Mouse (Mus musculus) heart, embryonic 15.5 days (tissue): ENCODE measurements around the gene Sgk1. TPM values are rescaled to one million over a fixed set of nuclear protein-coding genes. Genes with fewer than 3 reads are reported as not detected.
A peak's percentile ranks its signal among the peaks of the same experiment; 100 is the strongest.

Experiments used
- ATAC-seq: fragments of 200-750 bp; cut with Nextera tagmentation; replicated peaks from 2 replicates; pipeline ENCODE4 v1.8.0; 2017; ENCODE audit warnings: low read depth, moderate TSS enrichment; ENCODE audit not compliant: insufficient number of reproducible peaks, insufficient read depth, low FRiP score
- H3K27ac ChIP-seq: fragments of 300-500 bp; sonication (generic); 2 replicates; pipeline ENCODE4 v1.5.1; 2015; ENCODE audit warnings: mild to moderate bottlenecking, inconsistent platforms
- H3K27me3 ChIP-seq: fragments of 300-500 bp; sonication (generic); 2 replicates; pipeline ENCODE4 v1.6.1; 2015; ENCODE audit warnings: inconsistent platforms
- H3K36me3 ChIP-seq: fragments of 300-500 bp; sonication (generic); 2 replicates; pipeline ENCODE4 v1.6.1; 2015; ENCODE audit warnings: mild to moderate bottlenecking, inconsistent platforms
- H3K4me1 ChIP-seq: fragments of 300-500 bp; sonication (generic); replicated peaks from 2 replicates; pipeline ENCODE4 v1.6.1; 2015; ENCODE audit warnings: inconsistent platforms
- H3K4me2 ChIP-seq: fragments of 300-500 bp; sonication (generic); 2 replicates; pipeline ENCODE4 v1.6.1; 2015; ENCODE audit warnings: inconsistent platforms, mild to moderate bottlenecking, moderate library complexity
- H3K4me3 ChIP-seq: fragments of 300-500 bp; sonication (generic); 2 replicates; pipeline ENCODE4 v1.5.1; 2015; ENCODE audit warnings: mild to moderate bottlenecking, inconsistent platforms
- H3K9ac ChIP-seq: fragments of 300-500 bp; sonication (generic); 2 replicates; pipeline ENCODE4 v1.6.1; 2015; ENCODE audit warnings: mild to moderate bottlenecking, inconsistent platforms
- H3K9me3 ChIP-seq: fragments of 300-500 bp; sonication (generic); replicated peaks from 2 replicates; pipeline ENCODE4 v1.6.1; 2016; ENCODE audit warnings: inconsistent platforms
- WGBS: fragments of 180-500 bp; shearing (Covaris S2); methylation state at CpG from one replicate; pipeline ENCODE4 v1.1.7; 2015; ENCODE audit warnings: mixed read lengths; 5-methylcytosine and 5-hydroxymethylcytosine counted together
- polyA plus RNA-seq: library from polyadenylated mRNA; unstranded; fragments of >200 nt; fragmentation: Nextera tagmentation; extraction: Ambion mirVana; gene quantifications from 2 replicates; pipeline ENCODE4 v1.2.1, GENCODE M21; 2015

Sgk1 gene
- polyA plus RNA-seq, 1 experiment from 2014 or later: 29.8 TPM

- Histone ChIP-seq H3K27ac (no peak overlapping the region), H3K9ac (no peak overlapping the region), H3K27me3 (no peaks in the 10 kb centered on the region), H3K4me1 (peaks cover 7% of the 10 kb centered on the region), H3K4me3 (no peak overlapping the region), H3K9me3 (no peaks in the 10 kb centered on the region), H3K36me3 (no peaks in the 10 kb centered on the region), H3K4me2 (peak overlapping the region; percentile 46)
- 43% methylated on average over 12 of the region's 12 CpGs for WGBS
- ATAC-seq: no peak
Measured at GRCm38 (mm10) chr10:21936513-21937221, 54.7 kb downstream of the Sgk1 start.

DNA sequence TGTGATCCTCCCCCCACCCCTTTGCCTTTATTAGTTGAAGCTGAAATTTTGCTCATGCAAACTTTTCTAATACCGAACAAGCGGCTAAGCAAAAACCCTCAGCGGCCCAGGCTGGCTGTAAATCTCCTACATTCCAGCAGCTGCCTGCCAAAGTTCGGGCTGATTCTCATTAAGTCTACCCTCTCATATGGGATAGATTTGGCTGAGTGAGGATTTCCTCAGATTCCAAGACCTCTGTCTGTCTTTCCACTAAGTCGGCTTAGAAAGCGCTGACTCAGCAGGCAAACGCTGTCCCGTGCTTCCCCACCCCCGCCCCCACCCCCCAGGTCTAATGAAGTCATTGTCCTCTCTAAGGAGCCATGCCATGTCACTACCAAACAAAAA lies 55.2 kb downstream of the Sgk1 start:
- H3K27ac ChIP-seq: no peak overlapping the region
- H3K9ac ChIP-seq: no peak overlapping the region

GRCm38 (mm10) chr10:21938166-21938565 lies 56.2 kb downstream of the Sgk1 start:
- 63% methylated on average over 4 of the region's 4 CpGs for WGBS
- H3K4me1 ChIP-seq: peaks cover 7% of the 10 kb centered on the region

More for the DNA sequence above, 55.2 kb downstream of the Sgk1 start:
- Histone ChIP-seq H3K4me1 (peaks cover 7% of the 10 kb centered on the region), H3K27me3 (no peaks in the 10 kb centered on the region), H3K4me2 (peak overlapping the region; percentile 46), H3K4me3 (no peak overlapping the region), H3K9me3 (no peaks in the 10 kb centered on the region), H3K36me3 (no peaks in the 10 kb centered on the region)
- 18% methylated on average over 9 of the region's 9 CpGs for WGBS
- no peak for ATAC-seq

DNA sequence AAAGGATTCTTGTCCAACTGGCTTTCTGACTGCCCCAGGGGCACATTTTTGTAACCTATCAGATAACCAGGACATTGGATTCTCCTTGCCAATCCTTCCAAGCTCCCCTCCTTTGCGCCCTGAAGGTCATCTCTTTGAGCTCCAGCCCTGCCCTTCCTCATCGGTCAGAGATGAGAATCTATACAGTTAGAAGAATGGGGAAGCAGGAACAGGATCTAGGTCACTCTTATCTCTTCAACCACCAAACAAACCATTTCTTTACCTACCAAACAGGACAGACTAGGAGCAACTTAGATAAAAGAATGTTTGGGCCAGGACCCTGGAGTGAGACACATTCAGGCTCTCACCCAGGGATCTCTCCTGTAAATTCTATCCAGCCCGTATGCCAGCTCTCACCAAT lies 59.3 kb downstream of the Sgk1 start:
- H3K27me3 ChIP-seq: no peaks in the 10 kb centered on the region
- 70% methylated on average over 3 of the region's 3 CpGs for WGBS
- no peak overlapping the region for H3K4me2 ChIP-seq
- peaks cover 7% of the 10 kb centered on the region for H3K4me1 ChIP-seq
- H3K36me3 ChIP-seq: no peaks in the 10 kb centered on the region
- no peak overlapping the region for H3K4me3 ChIP-seq
- no peak for ATAC-seq
- H3K9ac ChIP-seq: no peak overlapping the region
- H3K27ac ChIP-seq: no peak overlapping the region
- H3K9me3 ChIP-seq: no peaks in the 10 kb centered on the region

More at GRCm38 (mm10) chr10:21938166-21938565, 56.2 kb downstream of the Sgk1 start:
- Histone ChIP-seq H3K27ac (no peak overlapping the region), H3K27me3 (no peaks in the 10 kb centered on the region), H3K4me2 (no peak overlapping the region), H3K36me3 (no peaks in the 10 kb centered on the region), H3K9ac (no peak overlapping the region), H3K4me3 (no peak overlapping the region), H3K9me3 (no peaks in the 10 kb centered on the region)
- no peak for ATAC-seq

DNA sequence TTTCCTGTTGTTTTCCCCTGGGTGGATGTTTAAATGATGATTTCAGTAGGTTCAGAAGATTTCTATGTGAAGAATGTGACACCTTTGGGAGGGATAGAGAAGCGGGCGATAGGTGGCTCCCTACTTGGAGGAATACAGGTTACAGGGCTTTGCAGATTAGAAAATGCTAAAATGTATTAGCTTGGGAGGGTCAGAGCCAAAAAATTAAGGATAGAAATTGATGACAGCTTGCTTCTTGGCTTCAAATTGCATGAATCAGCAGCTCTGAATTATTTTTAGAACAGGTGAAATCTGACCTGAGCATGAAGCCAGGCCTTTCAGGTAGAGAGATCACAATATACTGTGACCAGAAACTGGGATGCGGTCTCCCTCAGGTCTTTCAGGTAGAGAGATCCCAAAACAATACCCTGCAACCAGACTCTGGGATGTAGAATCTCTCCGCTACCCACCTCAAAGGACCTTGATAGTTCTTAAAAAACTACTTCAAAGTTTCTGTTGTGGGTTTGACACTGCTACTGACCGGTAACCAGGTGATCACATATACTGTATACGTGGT lies 61.2 kb downstream of the Sgk1 start:
- ATAC-seq: no peak
- Histone ChIP-seq H3K36me3 (no peaks in the 10 kb centered on the region), H3K9ac (no peak overlapping the region), H3K27ac (no peak overlapping the region), H3K9me3 (no peaks in the 10 kb centered on the region), H3K4me3 (no peak overlapping the region), H3K4me1 (no peaks in the 10 kb centered on the region), H3K27me3 (no peaks in the 10 kb centered on the region), H3K4me2 (no peak overlapping the region)
- WGBS: 78% methylated on average over 6 of the region's 6 CpGs

- 69% methylated on average over 1 of the region's 1 CpGs for WGBS
- Histone ChIP-seq H3K9me3 (no peaks in the 10 kb centered on the region), H3K4me1 (no peaks in the 10 kb centered on the region), H3K27ac (no peak overlapping the region), H3K36me3 (no peaks in the 10 kb centered on the region), H3K9ac (no peak overlapping the region), H3K27me3 (no peaks in the 10 kb centered on the region), H3K4me2 (no peak overlapping the region), H3K4me3 (no peak overlapping the region)
- no peak for ATAC-seq
Measured at GRCm38 (mm10) chr10:21945195-21945594, 63.2 kb downstream of the Sgk1 start.

DNA sequence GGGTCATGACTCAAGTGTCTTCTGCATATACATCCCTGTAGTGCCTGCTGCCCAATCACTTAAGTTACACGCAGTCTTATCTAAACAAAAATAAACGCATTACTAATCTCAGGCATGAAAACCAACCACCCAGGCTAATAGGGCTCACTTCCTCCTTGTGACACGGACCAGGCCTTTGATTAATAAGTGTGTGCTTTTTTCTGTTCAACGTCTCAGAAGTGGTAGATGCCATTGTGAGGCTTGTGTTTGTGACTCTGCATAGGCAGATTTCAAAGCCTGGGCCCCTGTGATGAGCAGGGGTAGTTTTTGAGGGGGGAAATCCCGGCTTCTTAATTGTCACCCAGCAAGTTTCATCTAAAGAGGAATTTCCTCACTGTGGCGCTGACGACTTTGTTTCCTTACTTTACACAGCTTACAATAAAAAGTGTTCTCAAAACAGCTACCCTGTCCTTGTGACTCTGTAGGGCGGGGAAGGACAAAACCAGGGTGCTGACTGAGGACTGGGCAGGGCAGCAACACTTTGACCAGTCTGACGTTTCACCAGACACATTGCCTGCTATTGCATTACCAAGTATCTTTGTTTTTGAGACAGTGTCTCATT lies 64.9 kb downstream of the Sgk1 start:
- no peaks in the 10 kb centered on the region for H3K36me3 ChIP-seq
- H3K27ac ChIP-seq: no peak overlapping the region
- H3K27me3 ChIP-seq: no peaks in the 10 kb centered on the region
- WGBS: 43% methylated on average over 9 of the region's 9 CpGs
- no peak overlapping the region for H3K4me2 ChIP-seq
- no peak overlapping the region for H3K9ac ChIP-seq
- ATAC-seq: no peak
- H3K9me3 ChIP-seq: no peaks in the 10 kb centered on the region
- H3K4me1 ChIP-seq: no peaks in the 10 kb centered on the region
- H3K4me3 ChIP-seq: no peak overlapping the region

DNA sequence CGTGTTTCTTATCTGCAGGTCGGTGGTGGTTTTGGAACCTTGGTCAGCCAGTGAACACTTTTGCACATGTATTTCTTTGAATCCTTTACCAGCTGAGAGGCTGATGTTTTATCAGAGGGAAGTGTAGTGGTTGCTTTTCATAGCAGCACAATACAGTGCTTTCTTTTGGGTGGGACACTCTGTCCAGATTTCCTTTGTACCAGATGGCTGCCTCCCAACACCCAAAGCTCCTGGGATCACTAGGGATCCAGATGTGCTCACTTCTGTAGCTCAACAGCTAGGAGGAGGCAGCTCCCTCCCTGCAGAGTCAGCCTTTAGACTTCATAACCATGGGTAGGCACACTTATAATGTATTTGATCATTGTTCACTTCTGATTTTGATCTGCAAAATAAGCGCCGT lies 70.5 kb downstream of the Sgk1 start:
- ATAC-seq: no peak

DNA sequence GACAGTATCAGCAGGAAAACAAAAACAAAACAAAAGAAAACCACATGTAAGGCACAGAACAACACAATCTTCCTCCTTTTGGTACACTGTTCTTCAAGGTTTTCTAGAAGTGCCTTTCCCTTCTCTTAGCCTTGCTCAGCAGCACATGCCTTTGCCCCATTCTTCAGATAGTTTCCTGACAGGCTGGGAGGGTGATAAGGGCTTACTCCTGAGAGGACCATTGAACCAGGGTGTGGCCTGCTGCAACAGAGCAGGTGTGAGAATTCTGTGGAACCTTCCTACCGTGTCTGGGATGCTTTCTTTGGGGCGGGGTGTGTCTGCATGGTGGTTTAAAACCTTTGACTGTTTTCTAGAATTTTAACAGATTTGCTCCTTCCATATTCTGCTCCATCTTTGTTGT lies 79.1 kb downstream of the Sgk1 start:
- no peak overlapping the region for H3K9ac ChIP-seq
- no peak overlapping the region for H3K4me2 ChIP-seq
- no peak overlapping the region for H3K4me3 ChIP-seq
- no peaks in the 10 kb centered on the region for H3K27me3 ChIP-seq
- WGBS: 49% methylated on average over 2 of the region's 2 CpGs
- H3K9me3 ChIP-seq: no peaks in the 10 kb centered on the region
- no peak for ATAC-seq
- no peak overlapping the region for H3K27ac ChIP-seq
- 0 out of 2 replicates have a peak, but pooled peaks cover 2% of the 10 kb centered on the region for H3K4me1 ChIP-seq
- H3K36me3 ChIP-seq: no peaks in the 10 kb centered on the region

More for the DNA sequence above, 70.5 kb downstream of the Sgk1 start:
- Histone ChIP-seq H3K9me3 (no peaks in the 10 kb centered on the region), H3K9ac (no peak overlapping the region), H3K4me1 (no peaks in the 10 kb centered on the region), H3K4me3 (no peak overlapping the region), H3K27me3 (no peaks in the 10 kb centered on the region), H3K4me2 (no peak overlapping the region), H3K36me3 (no peaks in the 10 kb centered on the region), H3K27ac (no peak overlapping the region)
- WGBS: 64% methylated on average over 4 of the region's 4 CpGs

DNA sequence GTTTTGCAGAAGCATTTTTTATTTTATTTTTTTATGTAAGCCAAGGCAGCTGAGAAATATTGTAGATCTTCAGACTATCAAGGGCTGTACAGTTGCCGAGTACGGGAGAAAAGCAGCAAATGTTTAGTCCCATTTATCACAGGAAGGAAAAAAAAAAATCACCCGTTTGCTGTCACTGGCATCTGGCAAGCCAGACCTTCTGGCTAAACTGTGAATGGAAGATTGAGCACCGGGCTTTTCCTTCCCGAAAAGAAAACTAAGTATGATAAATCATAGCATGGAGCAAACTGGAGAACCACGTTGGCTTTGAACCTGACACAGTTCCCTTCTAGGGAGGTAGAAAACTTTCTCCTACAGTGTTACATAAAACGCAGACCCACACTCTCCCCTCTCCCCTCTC lies 81.0 kb downstream of the Sgk1 start:
- no peak for ATAC-seq
- H3K27ac ChIP-seq: no peak overlapping the region
- H3K27me3 ChIP-seq: no peaks in the 10 kb centered on the region
- H3K9me3 ChIP-seq: no peaks in the 10 kb centered on the region
- no peak overlapping the region for H3K9ac ChIP-seq
- no peaks in the 10 kb centered on the region for H3K36me3 ChIP-seq
- WGBS: 43% methylated on average over 7 of the region's 7 CpGs
- H3K4me1 ChIP-seq: 0 out of 2 replicates have a peak, but pooled peaks cover 2% of the 10 kb centered on the region
- H3K4me3 ChIP-seq: no peak overlapping the region
- no peak overlapping the region for H3K4me2 ChIP-seq

- no peaks in the 10 kb centered on the region for H3K9me3 ChIP-seq
- H3K27me3 ChIP-seq: no peaks in the 10 kb centered on the region
- H3K4me1 ChIP-seq: peaks cover 6% of the 10 kb centered on the region; the same call in 1 of the 2 replicates
- H3K27ac ChIP-seq: no peak overlapping the region
- H3K36me3 ChIP-seq: no peaks in the 10 kb centered on the region
- 77% methylated on average over 11 of the region's 11 CpGs for WGBS
- H3K4me3 ChIP-seq: no peak overlapping the region
- no peak overlapping the region for H3K4me2 ChIP-seq
- H3K9ac ChIP-seq: no peak overlapping the region
- no peak for ATAC-seq
Measured at GRCm38 (mm10) chr10:21973676-21974075, 91.7 kb downstream of the Sgk1 start.
